Mouse (Mus musculus) embryo, embryonic 10 days (tissue): ENCODE results near the gene Gfap.

Source experiments
- DNase-seq: peaks from one replicate; pipeline ENCODE4 v3.0.0-alpha.2; 2015; ENCODE audit warnings: low spot score

Gene Gfap

GRCm38 (mm10) chr11:102837385-102837784, 63.3 kb downstream of the Gfap start:
- DNase-seq = no peak
